Mouse (Mus musculus): ENCODE measurements around the gene Il22ra1. TPM values are rescaled to one million over a fixed set of nuclear protein-coding genes. Genes with fewer than 3 reads are reported as not detected.
A peak's percentile ranks its signal among the peaks of the same experiment; 100 is the strongest.

Gene Il22ra1
- polyA plus RNA-seq, 1 experiment from 2014 or later = 0.13 TPM

DNA sequence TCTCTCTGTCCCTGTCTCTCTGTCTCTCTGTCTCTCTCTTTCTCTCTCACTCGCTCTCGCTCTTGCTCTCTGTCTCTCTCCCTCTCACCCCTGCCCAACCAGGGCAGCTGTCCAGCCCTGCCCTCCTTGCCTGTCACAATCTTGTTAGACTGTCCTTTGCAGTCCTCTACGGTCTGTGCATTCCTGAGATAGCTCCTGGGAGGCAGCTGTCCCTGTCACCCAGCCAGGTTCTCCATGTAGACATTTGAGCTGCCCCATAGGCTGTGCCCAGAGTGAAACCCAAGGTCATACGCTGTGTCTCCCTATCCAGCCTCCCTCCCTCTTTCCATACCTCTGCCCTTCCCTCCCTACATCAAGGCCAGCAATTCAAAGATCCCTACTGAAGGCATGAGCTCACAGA lies 44.7 kb downstream of the Il22ra1 start:
- no peaks in the 10 kb centered on the region for H3K9me3 ChIP-seq (ENCODE audit: control insufficient read depth, low read length)
- WGBS = 59% methylated on average over 4 of the region's 4 CpGs
- H3K36me3 ChIP-seq (ENCODE audit: control insufficient read depth, insufficient read depth, low read length) = no peaks in the 10 kb centered on the region
- no peak overlapping the region for H3K27ac ChIP-seq (ENCODE audit: low read length)
- H3K4me2 ChIP-seq (ENCODE audit: low read depth, low read length) = no peak overlapping the region
- H3K9ac ChIP-seq (ENCODE audit: low read length) = no peak overlapping the region
- no peaks in the 10 kb centered on the region for H3K4me1 ChIP-seq (replicated peaks; ENCODE audit: control insufficient read depth, insufficient read depth, low read length)
- no peaks in the 10 kb centered on the region for H3K27me3 ChIP-seq (ENCODE audit: control insufficient read depth, insufficient read depth, low read depth, low read length)
- no peak overlapping the region for H3K4me3 ChIP-seq (ENCODE audit: low read length)
- ATAC-seq (ENCODE audit: low read depth) = no peak

- WGBS = 54% methylated on average over 8 of the region's 8 CpGs
- Histone ChIP-seq H3K4me1 (replicated peaks; ENCODE audit: control insufficient read depth, insufficient read depth, low read length) (no peaks in the 10 kb centered on the region), H3K27me3 (ENCODE audit: control insufficient read depth, insufficient read depth, low read depth, low read length) (no peaks in the 10 kb centered on the region), H3K4me3 (ENCODE audit: low read length) (no peak overlapping the region), H3K9ac (ENCODE audit: low read length) (no peak overlapping the region), H3K36me3 (ENCODE audit: control insufficient read depth, insufficient read depth, low read length) (no peaks in the 10 kb centered on the region), H3K9me3 (ENCODE audit: control insufficient read depth, low read length) (no peaks in the 10 kb centered on the region), H3K4me2 (ENCODE audit: low read depth, low read length) (no peak overlapping the region), H3K27ac (ENCODE audit: low read length) (no peak overlapping the region)
- ATAC-seq (ENCODE audit: low read depth) = no peak
These were observed 46.5 kb downstream of the Il22ra1 start for GRCm38 (mm10) chr4:135774496-135774895.

- no peak for ATAC-seq (ENCODE audit: low read depth)
- no peak overlapping the region for H3K9ac ChIP-seq (ENCODE audit: low read length)
- no peak overlapping the region for H3K27ac ChIP-seq (ENCODE audit: low read length)
- H3K4me1 ChIP-seq (replicated peaks; ENCODE audit: control insufficient read depth, insufficient read depth, low read length) = no peaks in the 10 kb centered on the region
- 77% methylated on average over 4 of the region's 4 CpGs for WGBS
- H3K4me2 ChIP-seq (ENCODE audit: low read depth, low read length) = no peak overlapping the region
- no peaks in the 10 kb centered on the region for H3K36me3 ChIP-seq (ENCODE audit: control insufficient read depth, insufficient read depth, low read length)
- no peaks in the 10 kb centered on the region for H3K9me3 ChIP-seq (ENCODE audit: control insufficient read depth, low read length)
- H3K27me3 ChIP-seq (ENCODE audit: control insufficient read depth, insufficient read depth, low read depth, low read length) = no peaks in the 10 kb centered on the region
- no peak overlapping the region for H3K4me3 ChIP-seq (ENCODE audit: low read length)
These were observed 48.9 kb downstream of the Il22ra1 start for GRCm38 (mm10) chr4:135776850-135777249.

DNA sequence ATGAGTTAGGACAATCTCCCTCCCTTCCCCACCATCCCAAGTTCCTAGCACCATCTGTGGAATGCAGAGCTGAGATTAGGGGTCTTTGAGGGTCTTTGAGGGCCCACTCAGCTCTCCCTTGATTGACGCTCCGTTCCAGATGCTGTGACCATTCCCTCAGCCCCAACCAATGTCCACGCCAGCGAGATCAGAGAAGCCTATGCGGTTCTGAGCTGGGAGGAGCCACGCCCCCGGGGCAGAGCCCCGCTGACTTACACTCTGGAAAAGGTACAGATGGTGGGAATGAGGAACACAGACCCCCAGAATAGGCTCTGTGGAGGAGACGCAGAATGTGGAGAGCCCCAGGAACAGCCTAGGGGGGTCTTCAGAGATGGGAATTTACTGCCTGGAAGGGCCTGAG lies 51.7 kb downstream of the Il22ra1 start:
- no peak overlapping the region for H3K4me3 ChIP-seq (ENCODE audit: low read length)
- no peak for ATAC-seq (ENCODE audit: low read depth)
- no peak overlapping the region for H3K27ac ChIP-seq (ENCODE audit: low read length)
- 61% methylated on average over 9 of the region's 9 CpGs for WGBS
- H3K9ac ChIP-seq (ENCODE audit: low read length) = no peak overlapping the region
- no peak overlapping the region for H3K4me2 ChIP-seq (ENCODE audit: low read depth, low read length)
- H3K9me3 ChIP-seq (ENCODE audit: control insufficient read depth, low read length) = no peaks in the 10 kb centered on the region
- no peaks in the 10 kb centered on the region for H3K27me3 ChIP-seq (ENCODE audit: control insufficient read depth, insufficient read depth, low read depth, low read length)
- no peaks in the 10 kb centered on the region for H3K36me3 ChIP-seq (ENCODE audit: control insufficient read depth, insufficient read depth, low read length)
- H3K4me1 ChIP-seq (replicated peaks; ENCODE audit: control insufficient read depth, insufficient read depth, low read length) = no peaks in the 10 kb centered on the region

GRCm38 (mm10) chr4:135780255-135780654 lies 52.3 kb downstream of the Il22ra1 start:
- H3K4me3 ChIP-seq (ENCODE audit: low read length) = no peak overlapping the region
- ATAC-seq (ENCODE audit: low read depth) = peak; percentile 79; the same call in 1 of the 2 replicates

DNA sequence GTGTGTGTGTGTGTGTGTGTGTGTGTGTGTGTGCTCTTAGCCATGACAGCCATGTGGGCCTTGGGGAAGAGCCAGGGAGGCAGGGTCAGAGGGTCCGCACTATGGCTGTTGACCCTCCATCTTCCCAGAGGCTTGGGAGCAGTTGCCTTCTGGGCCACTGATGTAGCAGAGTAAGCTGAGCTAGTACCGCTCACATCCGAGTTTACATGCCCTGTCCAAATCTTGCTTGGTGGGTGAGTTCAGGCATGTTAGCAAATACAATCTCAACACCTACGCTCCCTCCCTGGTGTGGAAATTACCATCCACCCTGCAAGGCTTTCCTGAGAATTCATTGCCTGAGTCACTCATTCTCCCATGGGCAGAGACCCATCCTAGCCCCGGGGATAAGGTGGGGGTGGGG lies 53.3 kb downstream of the Il22ra1 start:
- Histone ChIP-seq H3K9me3 (ENCODE audit: control insufficient read depth, low read length) (no peaks in the 10 kb centered on the region), H3K9ac (ENCODE audit: low read length) (no peak overlapping the region), H3K27ac (ENCODE audit: low read length) (no peak overlapping the region), H3K4me1 (replicated peaks; ENCODE audit: control insufficient read depth, insufficient read depth, low read length) (no peaks in the 10 kb centered on the region), H3K27me3 (ENCODE audit: control insufficient read depth, insufficient read depth, low read depth, low read length) (no peaks in the 10 kb centered on the region), H3K4me2 (ENCODE audit: low read depth, low read length) (no peak overlapping the region), H3K36me3 (ENCODE audit: control insufficient read depth, insufficient read depth, low read length) (no peaks in the 10 kb centered on the region), H3K4me3 (ENCODE audit: low read length) (no peak overlapping the region)
- 76% methylated on average over 5 of the region's 5 CpGs for WGBS
- no peak for ATAC-seq (ENCODE audit: low read depth)

More at GRCm38 (mm10) chr4:135780255-135780654, 52.3 kb downstream of the Il22ra1 start:
- H3K36me3 ChIP-seq (ENCODE audit: control insufficient read depth, insufficient read depth, low read length) = no peaks in the 10 kb centered on the region
- no peak overlapping the region for H3K9ac ChIP-seq (ENCODE audit: low read length)
- H3K27ac ChIP-seq (ENCODE audit: low read length) = no peak overlapping the region
- H3K4me2 ChIP-seq (ENCODE audit: low read depth, low read length) = no peak overlapping the region
- H3K9me3 ChIP-seq (ENCODE audit: control insufficient read depth, low read length) = no peaks in the 10 kb centered on the region
- WGBS = 49% methylated on average over 3 of the region's 3 CpGs
- no peaks in the 10 kb centered on the region for H3K27me3 ChIP-seq (ENCODE audit: control insufficient read depth, insufficient read depth, low read depth, low read length)
- no peaks in the 10 kb centered on the region for H3K4me1 ChIP-seq (replicated peaks; ENCODE audit: control insufficient read depth, insufficient read depth, low read length)

DNA sequence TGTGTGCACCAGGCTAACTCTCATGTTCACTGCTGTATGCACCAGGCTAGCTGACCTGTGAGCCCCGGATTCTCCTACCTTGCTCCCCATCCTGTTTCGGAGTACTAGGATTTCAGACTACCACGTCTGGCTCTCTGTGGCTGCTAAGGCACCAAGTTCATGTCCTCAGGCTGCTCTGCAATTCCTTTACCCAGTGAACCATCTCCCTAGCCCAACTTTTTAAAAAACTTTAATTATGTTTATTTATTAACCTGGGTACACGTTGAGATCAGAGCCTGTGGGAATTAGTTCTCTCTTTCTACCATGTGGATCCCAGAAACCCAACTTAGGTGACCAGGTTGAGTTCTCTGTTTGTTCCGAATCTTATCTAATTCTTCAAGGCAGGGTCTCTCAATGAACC lies 58.6 kb downstream of the Il22ra1 start:
- Histone ChIP-seq H3K9ac (ENCODE audit: low read length) (no peak overlapping the region), H3K9me3 (ENCODE audit: control insufficient read depth, low read length) (no peaks in the 10 kb centered on the region), H3K27me3 (ENCODE audit: control insufficient read depth, insufficient read depth, low read depth, low read length) (no peaks in the 10 kb centered on the region), H3K4me2 (ENCODE audit: low read depth, low read length) (no peak overlapping the region), H3K27ac (ENCODE audit: low read length) (no peak overlapping the region), H3K4me3 (ENCODE audit: low read length) (no peak overlapping the region), H3K36me3 (ENCODE audit: control insufficient read depth, insufficient read depth, low read length) (no peaks in the 10 kb centered on the region), H3K4me1 (replicated peaks; ENCODE audit: control insufficient read depth, insufficient read depth, low read length) (no peaks in the 10 kb centered on the region)
- 75% methylated on average over 5 of the region's 5 CpGs for WGBS
- ATAC-seq (ENCODE audit: low read depth) = no peak

- H3K4me2 ChIP-seq (ENCODE audit: low read depth, low read length) = no peak overlapping the region
- no peaks in the 10 kb centered on the region for H3K9me3 ChIP-seq (ENCODE audit: control insufficient read depth, low read length)
- H3K4me3 ChIP-seq (ENCODE audit: low read length) = no peak overlapping the region
- no peak for ATAC-seq (ENCODE audit: low read depth)
- no peaks in the 10 kb centered on the region for H3K27me3 ChIP-seq (ENCODE audit: control insufficient read depth, insufficient read depth, low read depth, low read length)
- H3K9ac ChIP-seq (ENCODE audit: low read length) = no peak overlapping the region
- H3K36me3 ChIP-seq (ENCODE audit: control insufficient read depth, insufficient read depth, low read length) = no peaks in the 10 kb centered on the region
- no peak overlapping the region for H3K27ac ChIP-seq (ENCODE audit: low read length)
- H3K4me1 ChIP-seq (replicated peaks; ENCODE audit: control insufficient read depth, insufficient read depth, low read length) = no peaks in the 10 kb centered on the region
- whole genome bisulfite sequencing = 72% methylated on average over 6 of the region's 6 CpGs
These were observed 59.3 kb downstream of the Il22ra1 start for GRCm38 (mm10) chr4:135787271-135787670.

DNA sequence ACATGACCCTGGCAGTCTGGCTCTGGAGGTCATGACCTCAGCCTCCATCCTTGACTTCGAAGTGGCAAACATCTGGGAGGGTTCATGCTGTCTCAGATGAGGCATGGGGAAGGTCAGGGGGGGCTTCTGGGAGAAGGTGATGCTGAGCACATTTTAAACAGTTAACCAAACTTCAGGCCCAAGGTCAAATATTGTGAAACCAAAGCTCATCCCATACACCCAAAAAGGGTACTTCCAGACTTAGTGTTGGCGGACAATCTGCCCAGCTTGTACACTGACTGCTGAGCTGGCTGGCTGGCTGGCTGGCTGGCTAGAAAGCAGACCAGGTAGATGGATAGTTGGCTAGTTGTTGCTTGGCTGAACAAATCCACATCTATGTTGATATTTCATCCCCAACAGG lies 61.2 kb downstream of the Il22ra1 start:
- H3K4me1 ChIP-seq (replicated peaks; ENCODE audit: control insufficient read depth, insufficient read depth, low read length) = no peaks in the 10 kb centered on the region
- no peaks in the 10 kb centered on the region for H3K27me3 ChIP-seq (ENCODE audit: control insufficient read depth, insufficient read depth, low read depth, low read length)
- no peaks in the 10 kb centered on the region for H3K36me3 ChIP-seq (ENCODE audit: control insufficient read depth, insufficient read depth, low read length)
- H3K4me3 ChIP-seq (ENCODE audit: low read length) = no peak overlapping the region
- WGBS = 59% methylated on average over 2 of the region's 2 CpGs
- H3K4me2 ChIP-seq (ENCODE audit: low read depth, low read length) = no peak overlapping the region
- H3K27ac ChIP-seq (ENCODE audit: low read length) = no peak overlapping the region
- no peaks in the 10 kb centered on the region for H3K9me3 ChIP-seq (ENCODE audit: control insufficient read depth, low read length)
- no peak for ATAC-seq (ENCODE audit: low read depth)
- H3K9ac ChIP-seq (ENCODE audit: low read length) = no peak overlapping the region

- H3K9me3 ChIP-seq (ENCODE audit: control insufficient read depth, low read length) = no peaks in the 10 kb centered on the region
- ATAC-seq (ENCODE audit: low read depth) = no peak
- no peaks in the 10 kb centered on the region for H3K27me3 ChIP-seq (ENCODE audit: control insufficient read depth, insufficient read depth, low read depth, low read length)
- H3K36me3 ChIP-seq (ENCODE audit: control insufficient read depth, insufficient read depth, low read length) = no peaks in the 10 kb centered on the region
- whole genome bisulfite sequencing = 89% methylated on average over 5 of the region's 5 CpGs
- H3K9ac ChIP-seq (ENCODE audit: low read length) = no peak overlapping the region
- peaks cover 18% of the 10 kb centered on the region for H3K4me1 ChIP-seq (replicated peaks; ENCODE audit: control insufficient read depth, insufficient read depth, low read length)
- no peak overlapping the region for H3K27ac ChIP-seq (ENCODE audit: low read length)
- no peak overlapping the region for H3K4me2 ChIP-seq (ENCODE audit: low read depth, low read length)
- no peak overlapping the region for H3K4me3 ChIP-seq (ENCODE audit: low read length)
These were observed 64.8 kb downstream of the Il22ra1 start for GRCm38 (mm10) chr4:135792821-135793220.
